Mouse (Mus musculus): ENCODE measurements at regions not wholly inside any gene's neighbourhood (a gene's known extent, or its start where the extent isn't known, plus 50 kb on each side); places are given as distances from the start of the nearest gene placed in this dataset.
"Not testable (repeated sequence)": the region's sequence is repeated elsewhere in the genome, so short reads cannot be mapped to it uniquely, and the experiment has no call there.

- intact Hi-C loops (cut with DNase I), result no loop called here
- DNase-seq (ENCODE audit: low spot score in 2 of 2), result no peak
Observed at GRCm38 (mm10) chr2:72662979-72663780, 187.2 kb downstream of the Cdca7 start.

- intact Hi-C loops (cut with DNase I); DNase-seq (ENCODE audit: low spot score in 2 of 2): not testable (repeated sequence)
Observed at GRCm38 (mm10) chr2:72667396-72667795, 191.4 kb downstream of the Cdca7 start.

- DNase-seq (ENCODE audit: low spot score in 2 of 2), result no peak
- intact Hi-C loops (cut with DNase I), result no loop called here
Observed at GRCm38 (mm10) chr2:72672908-72673901, 197.2 kb downstream of the Cdca7 start.

- intact Hi-C loops (cut with DNase I), result no loop called here
Observed at GRCm38 (mm10) chr2:72674229-72674628, 198.3 kb downstream of the Cdca7 start.

GRCm38 (mm10) chr2:72674856-72675440 lies 199.0 kb downstream of the Cdca7 start:
- DNase-seq (ENCODE audit: low spot score in 2 of 2), result no peak
- intact Hi-C loops (cut with DNase I), result no loop called here

More at GRCm38 (mm10) chr2:72674229-72674628, 198.3 kb downstream of the Cdca7 start:
- DNase-seq (ENCODE audit: low spot score in 2 of 2), result peak in 1 of 2 experiments; percentile 24

- intact Hi-C loops (cut with DNase I), result no loop called here
- DNase-seq (ENCODE audit: low spot score in 2 of 2), result peak in 1 of 2 experiments; percentile 28
Observed at GRCm38 (mm10) chr2:72677731-72678130, 201.8 kb downstream of the Cdca7 start.

GRCm38 (mm10) chr2:72688031-72688430 lies 212.1 kb downstream of the Cdca7 start:
- intact Hi-C loops (cut with DNase I), result no loop called here
- DNase-seq (ENCODE audit: low spot score in 2 of 2), result no peak

GRCm38 (mm10) chr2:72701081-72701480 lies 225.1 kb downstream of the Cdca7 start:
- peak in 1 of 2 experiments; percentile 21 for DNase-seq (ENCODE audit: low spot score in 2 of 2)
- intact Hi-C loops (cut with DNase I), result no loop called here

- no peak for DNase-seq (ENCODE audit: low spot score in 2 of 2)
- intact Hi-C loops (cut with DNase I), result no loop called here
Observed at GRCm38 (mm10) chr2:72703238-72703637, 227.3 kb downstream of the Cdca7 start.

GRCm38 (mm10) chr2:72707676-72708659 lies 232.0 kb downstream of the Cdca7 start:
- DNase-seq (ENCODE audit: low spot score in 2 of 2), result no peak
- intact Hi-C loops (cut with DNase I), result no loop called here

GRCm38 (mm10) chr2:72716931-72717330 lies 241.0 kb downstream of the Cdca7 start:
- intact Hi-C loops (cut with DNase I), result no loop called here
- no peak for DNase-seq (ENCODE audit: low spot score in 2 of 2)

GRCm38 (mm10) chr2:72728699-72729098 lies 251.5 kb downstream of the Sp3 start:
- intact Hi-C loops (cut with DNase I), result no loop called here
- peak; percentile 26 to 34 for DNase-seq (ENCODE audit: low spot score in 2 of 2)

GRCm38 (mm10) chr2:72733371-72733770 lies 246.9 kb downstream of the Sp3 start:
- DNase-seq (ENCODE audit: low spot score in 2 of 2), result peak in 1 of 2 experiments; percentile 11
- intact Hi-C loops (cut with DNase I), result no loop called here

- intact Hi-C loops (cut with DNase I), result no loop called here
- no peak for DNase-seq (ENCODE audit: low spot score in 2 of 2)
Observed at GRCm38 (mm10) chr2:72735035-72735434, 245.2 kb downstream of the Sp3 start.

- intact Hi-C loops (cut with DNase I), result no loop called here
- DNase-seq (ENCODE audit: low spot score in 2 of 2), result no peak
Observed at GRCm38 (mm10) chr2:72736685-72737084, 243.6 kb downstream of the Sp3 start.

- intact Hi-C loops (cut with DNase I), result no loop called here
- peak in 1 of 2 experiments; percentile 2 for DNase-seq (ENCODE audit: low spot score in 2 of 2)
Observed at GRCm38 (mm10) chr2:72740391-72741361, 239.6 kb downstream of the Sp3 start.

GRCm38 (mm10) chr2:72741746-72742145 lies 238.5 kb downstream of the Sp3 start:
- intact Hi-C loops (cut with DNase I), result no loop called here
- DNase-seq (ENCODE audit: low spot score in 2 of 2), result no peak

- DNase-seq (ENCODE audit: low spot score in 2 of 2), result peak in 1 of 2 experiments; percentile 20
- intact Hi-C loops (cut with DNase I), result no loop called here
Observed at GRCm38 (mm10) chr2:72743651-72744050, 236.6 kb downstream of the Sp3 start.
